Mouse (Mus musculus) left cerebral cortex, adult 2 months (tissue): ENCODE measurements around the gene Ccl12. TPM values are rescaled to one million over a fixed set of nuclear protein-coding genes. Genes with fewer than 3 reads are reported as not detected.

Experiments used
- DNase-seq, 2 experiments: peaks; one replicate each; pipeline ENCODE4 v3.0.0; 2021 to 2022; ENCODE audit warnings: low spot score in 2 of 2, mixed read lengths in 1 of 2; ENCODE audit errors: extremely low spot score in 1 of 2
- H3K27ac ChIP-seq: fragments of 200-600 bp; 2 replicates; pipeline ENCODE4 v1.8.1; 2022
- H3K4me3 ChIP-seq: fragments of 200-600 bp; 2 replicates; pipeline ENCODE4 v1.8.1; 2022
- CTCF ChIP-seq: fragments of 200-600 bp; IDR thresholded peaks from 2 replicates; pipeline ENCODE4 v1.8.1; 2022; ENCODE audit warnings: antibody characterized with exemption, mild to moderate bottlenecking, moderate library complexity
- intact Hi-C: fragments of 180-260 bp; cut with DNase I; formaldehyde crosslinking; loops from one replicate; pipeline ENCODE4 v1.15.1; 2025
- total RNA-seq, 2 experiments: library from RNA; stranded (reverse); gene quantifications; 2 replicates each; pipeline ENCODE4 v1.2.3; 2021

The Ccl12 gene
- total RNA-seq, 2 experiments from 2014 or later, result not detected

GRCm38 (mm10) chr11:82084360-82084759, 17.3 kb upstream of the Ccl12 start:
- TF ChIP-seq CTCF, result no peak
- Histone ChIP-seq H3K27ac (no peak overlapping the region), H3K4me3 (no peak overlapping the region)
- intact Hi-C loops, result no loop called here
- no peak for DNase-seq

GRCm38 (mm10) chr11:82099511-82100323, 1.9 kb upstream of the Ccl12 start:
- H3K4me3 ChIP-seq, result no peak overlapping the region
- no peak overlapping the region for H3K27ac ChIP-seq
- TF ChIP-seq CTCF, result no peak
- no peak for DNase-seq
- intact Hi-C loops, result no loop called here

GRCm38 (mm10) chr11:82101087-82101486, 558 bp upstream of the Ccl12 start:
- no peak for DNase-seq
- H3K4me3 ChIP-seq, result no peak overlapping the region
- TF ChIP-seq CTCF, result no peak
- intact Hi-C loops, result no loop called here
- H3K27ac ChIP-seq, result no peak overlapping the region

DNA sequence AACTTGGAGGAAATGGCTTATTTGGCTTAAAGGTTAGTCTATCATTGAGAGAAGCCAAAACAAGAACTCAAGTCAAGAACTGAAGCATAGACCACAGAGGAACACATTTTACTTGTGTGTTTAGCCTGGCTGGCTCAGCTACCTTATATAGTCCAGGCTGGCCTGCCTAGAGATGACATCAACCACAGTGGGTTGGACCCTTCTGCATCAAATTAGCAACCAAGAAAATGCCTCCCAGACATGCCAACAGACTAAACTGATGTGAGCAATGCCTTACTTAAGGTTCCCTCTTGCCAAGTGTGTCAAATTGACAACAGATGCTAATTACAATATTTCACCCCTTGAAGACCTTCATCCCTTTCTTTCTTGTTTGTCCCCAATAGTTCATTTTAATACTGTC, 8.0 kb downstream of the Ccl12 start:
- Histone ChIP-seq H3K27ac (no peak overlapping the region), H3K4me3 (no peak overlapping the region)
- intact Hi-C loops, result no loop called here
- DNase-seq, result no peak
- no peak for TF ChIP-seq CTCF

DNA sequence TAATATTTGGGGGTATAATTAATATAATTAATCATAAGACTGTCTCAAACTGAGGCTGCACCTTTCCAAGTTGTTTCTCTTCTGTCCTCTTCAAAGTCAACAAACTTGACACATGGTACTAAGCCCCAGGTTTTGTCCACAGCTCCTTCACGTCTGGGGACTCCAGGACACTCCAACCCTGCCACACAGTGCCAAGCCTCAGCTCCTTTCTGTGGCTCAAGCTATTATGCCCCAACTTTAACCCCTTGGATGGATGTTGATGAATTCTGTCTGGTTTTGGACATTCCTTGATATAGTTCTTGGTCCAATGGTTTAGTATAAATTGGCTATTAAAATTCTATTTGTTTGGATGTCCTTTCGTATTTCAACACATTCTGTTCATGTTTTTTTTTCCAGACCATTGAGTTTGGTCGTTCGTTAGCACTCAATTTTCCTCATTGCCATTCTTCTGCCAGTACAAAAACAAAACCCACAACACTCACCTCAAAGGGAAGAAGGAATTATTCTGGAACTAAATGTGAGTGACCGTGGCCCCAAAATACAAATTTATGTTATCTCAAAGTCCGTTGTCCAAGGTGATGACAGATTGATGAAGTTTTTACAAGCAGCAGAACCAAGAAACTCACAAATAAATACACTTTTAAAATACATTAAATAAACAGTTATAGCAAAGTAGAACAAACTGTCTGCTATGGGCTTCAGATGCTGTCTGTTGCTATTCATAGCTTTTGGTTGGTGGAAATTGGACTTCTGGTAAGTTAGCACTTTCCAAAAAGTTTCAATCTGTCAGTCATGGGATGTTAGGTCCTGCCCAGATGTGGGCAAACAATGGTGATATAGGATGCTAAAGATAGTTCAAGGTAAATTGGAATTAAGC, 9.0 kb downstream of the Ccl12 start:
- Histone ChIP-seq H3K4me3 (no peak overlapping the region), H3K27ac (no peak overlapping the region)
- TF ChIP-seq CTCF, result no peak
- no peak for DNase-seq
- intact Hi-C loops, result no loop called here

DNA sequence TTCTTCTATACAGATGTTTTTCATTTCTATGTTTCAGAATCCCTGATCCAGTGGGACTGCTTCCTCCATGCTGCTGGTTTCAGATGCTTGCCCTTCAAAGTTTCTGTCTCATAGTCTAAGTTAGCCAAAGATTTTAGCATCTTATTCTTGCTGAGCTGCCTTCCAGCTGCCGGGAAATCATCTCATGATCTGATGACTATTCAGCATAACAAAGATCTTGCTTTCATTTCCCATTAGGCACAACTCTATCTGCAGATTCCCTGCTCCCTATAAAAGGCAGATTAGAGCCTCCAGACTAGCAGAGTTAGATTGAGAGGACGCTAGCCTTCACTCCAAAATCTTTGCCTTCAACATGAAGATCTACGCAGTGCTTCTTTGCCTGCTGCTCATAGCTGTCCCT, 13.2 kb downstream of the Ccl12 start, which contains the start of gene Ccl8:
TSS of gene Ccl8 (plus strand) at position 301 of the 400 bp plus-strand sequence.
- intact Hi-C loops, result no loop called here
- Histone ChIP-seq H3K27ac (no peak within 1 kb of the TSS), H3K4me3 (no peak within 1 kb of the TSS)
- no peak for DNase-seq
- TF ChIP-seq CTCF, result no peak

- Histone ChIP-seq H3K27ac (no peak overlapping the region), H3K4me3 (no peak overlapping the region)
- DNase-seq, result no peak
- intact Hi-C loops, result no loop called here
- TF ChIP-seq CTCF, result no peak
Measured at GRCm38 (mm10) chr11:82116041-82116440, 14.4 kb downstream of the Ccl12 start.

DNA sequence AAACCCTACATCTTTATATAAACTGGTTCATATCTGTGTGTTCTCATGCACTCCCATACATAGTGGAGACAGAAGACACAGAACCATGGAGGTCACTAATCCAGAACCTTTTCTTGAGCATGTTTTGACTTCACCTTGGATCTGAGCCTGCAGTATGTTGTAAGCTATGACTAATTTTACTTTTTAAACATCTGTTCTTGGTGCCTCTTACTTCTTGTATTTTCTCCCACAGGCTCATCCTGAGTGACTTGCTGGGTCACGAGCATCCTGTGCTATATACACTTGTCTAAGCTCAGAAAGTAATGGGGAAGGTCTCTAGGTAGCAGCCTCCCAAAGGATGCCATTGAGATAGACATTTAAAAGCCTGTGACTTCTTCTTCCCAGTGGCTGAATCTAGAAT, 31.3 kb downstream of the Ccl12 start:
- Histone ChIP-seq H3K4me3 (no peak overlapping the region), H3K27ac (no peak overlapping the region)
- no peak for TF ChIP-seq CTCF
- intact Hi-C loops, result no loop called here
- no peak for DNase-seq

GRCm38 (mm10) chr11:82136196-82136595, 34.6 kb downstream of the Ccl12 start:
- DNase-seq, result no peak
- H3K27ac ChIP-seq, result no peak overlapping the region
- TF ChIP-seq CTCF, result no peak
- intact Hi-C loops, result no loop called here
- H3K4me3 ChIP-seq, result no peak overlapping the region

- TF ChIP-seq CTCF, result no peak
- intact Hi-C loops, result no loop called here
- no peak overlapping the region for H3K27ac ChIP-seq
- DNase-seq, result no peak
- no peak overlapping the region for H3K4me3 ChIP-seq
Measured at GRCm38 (mm10) chr11:82139492-82140094, 37.9 kb downstream of the Ccl12 start.

Other genes with a start within 250 kb of the Ccl12 start
- under 1 TPM in 1 of 2 experiments, not detected in 1; 0.12 TPM for gene 5530401A14Rik, start 241.2 kb upstream of the Ccl12 start, total RNA-seq
- gene Asic2, start 133.4 kb upstream of the Ccl12 start, total RNA-seq, result 10 to 100 TPM; 65.7 to 75.2 TPM
- not detected for gene Ccl2, start 66.3 kb upstream of the Ccl12 start, total RNA-seq
- gene Gm17268, start 63.3 kb upstream of the Ccl12 start, total RNA-seq, result not detected
- not detected for gene Ccl7, start 56.1 kb upstream of the Ccl12 start, total RNA-seq
- gene Ccl11, start 44.0 kb upstream of the Ccl12 start, total RNA-seq, result under 1 TPM in 1 of 2 experiments, not detected in 1; 0.43 TPM
- gene Ccl8, start 13.3 kb downstream of the Ccl12 start, total RNA-seq, result not detected
- gene Ccl1, start 203.8 kb downstream of the Ccl12 start, total RNA-seq, result not detected